Mouse (Mus musculus) myocyte (in vitro differentiated cells): ENCODE measurements around the gene Timm17b. TPM values are rescaled to one million over a fixed set of nuclear protein-coding genes. Genes with fewer than 3 reads are reported as not detected.

Source experiments
- H3K27me3 ChIP-seq: one replicate; pipeline ENCODE4 v1.6.1; 2011; ENCODE audit not compliant: control insufficient read depth, insufficient read depth, insufficient read length
- H3K36me3 ChIP-seq: one replicate; pipeline ENCODE4 v1.6.1; 2011; ENCODE audit not compliant: control insufficient read depth, insufficient read depth
- H3K4me2 ChIP-seq: one replicate; pipeline ENCODE4 v1.6.1; 2011; ENCODE audit warnings: low read depth, control low read depth
- H3K4me3 ChIP-seq: one replicate; pipeline ENCODE4 v1.5.1; 2011; ENCODE audit warnings: mild to moderate bottlenecking, control low read depth, moderate library complexity
- H3K79me2 ChIP-seq: one replicate; pipeline ENCODE4 v1.6.1; 2011; ENCODE audit not compliant: control insufficient read depth, insufficient read depth
- H3ac ChIP-seq: one replicate; pipeline ENCODE4 v1.6.1; 2011; ENCODE audit not compliant: control insufficient read depth, insufficient read length
- CEBPB ChIP-seq: IDR thresholded peaks from 2 replicates; pipeline ENCODE4 v1.6.1; 2011; ENCODE audit warnings: mild to moderate bottlenecking, moderate library complexity; ENCODE audit not compliant: poor library complexity, insufficient read depth, severe bottlenecking
- E2F4 ChIP-seq: IDR thresholded peaks from one replicate; pipeline ENCODE4 v1.6.1; 2011; ENCODE audit warnings: mild to moderate bottlenecking, control low read depth, moderate library complexity; ENCODE audit not compliant: insufficient read depth
- MAX ChIP-seq: IDR thresholded peaks from one replicate; pipeline ENCODE4 v1.6.1; 2011; ENCODE audit warnings: low read depth, mild to moderate bottlenecking, control low read depth
- MYOD1 ChIP-seq, 3 experiments: IDR thresholded peaks; one replicate each; pipeline ENCODE4 v1.6.1; 2011; ENCODE audit warnings: control low read depth in 2 of 3, low read depth in 2 of 3, mild to moderate bottlenecking in 2 of 3, moderate library complexity in 1 of 3; ENCODE audit not compliant: insufficient read length in 2 of 3, control insufficient read depth in 1 of 3
- MYOG ChIP-seq, 3 experiments: IDR thresholded peaks; one replicate each; pipeline ENCODE4 v1.6.1; 2011; ENCODE audit warnings: control low read depth in 2 of 3, low read depth in 2 of 3, mild to moderate bottlenecking in 2 of 3; ENCODE audit not compliant: insufficient read length in 2 of 3, control insufficient read depth in 1 of 3, insufficient read depth in 1 of 3
- POLR2A ChIP-seq: IDR thresholded peaks from one replicate; pipeline ENCODE4 v1.6.1; 2011; ENCODE audit warnings: low read depth, mild to moderate bottlenecking, control low read depth, moderate library complexity; ENCODE audit not compliant: insufficient read length
- POLR2AphosphoS2 ChIP-seq: IDR thresholded peaks from one replicate; pipeline ENCODE4 v1.6.1; 2011; ENCODE audit warnings: low read depth, control low read depth; ENCODE audit not compliant: insufficient read length
- REST ChIP-seq: IDR thresholded peaks from one replicate; pipeline ENCODE4 v1.6.1; 2011; ENCODE audit warnings: mild to moderate bottlenecking, control low read depth, moderate library complexity; ENCODE audit not compliant: insufficient read depth, insufficient read length
- SRF ChIP-seq: IDR thresholded peaks from one replicate; pipeline ENCODE4 v1.6.1; 2011; ENCODE audit warnings: low read depth; ENCODE audit not compliant: control insufficient read depth, insufficient read length
- TCF12 ChIP-seq: IDR thresholded peaks from one replicate; pipeline ENCODE4 v1.6.1; 2011; ENCODE audit warnings: mild to moderate bottlenecking, control low read depth; ENCODE audit not compliant: poor library complexity, insufficient read depth, severe bottlenecking
- TCF3 ChIP-seq: IDR thresholded peaks from one replicate; pipeline ENCODE4 v1.6.1; 2011; ENCODE audit warnings: low read depth, control low read depth; ENCODE audit not compliant: insufficient read length
- USF1 ChIP-seq: IDR thresholded peaks from one replicate; pipeline ENCODE4 v1.6.1; 2011; ENCODE audit warnings: low read depth, mild to moderate bottlenecking, control low read depth, moderate library complexity
- polyA plus RNA-seq: library from polyadenylated mRNA; unstranded; fragments of >200 nt; fragmentation: generic; extraction: Trizol; gene quantifications from one replicate; pipeline ENCODE4 v1.2.1, GENCODE M21; 2012; ENCODE audit warnings: missing spikeins

Gene Timm17b
- polyA plus RNA-seq, 1 experiment = 44.1 TPM

DNA sequence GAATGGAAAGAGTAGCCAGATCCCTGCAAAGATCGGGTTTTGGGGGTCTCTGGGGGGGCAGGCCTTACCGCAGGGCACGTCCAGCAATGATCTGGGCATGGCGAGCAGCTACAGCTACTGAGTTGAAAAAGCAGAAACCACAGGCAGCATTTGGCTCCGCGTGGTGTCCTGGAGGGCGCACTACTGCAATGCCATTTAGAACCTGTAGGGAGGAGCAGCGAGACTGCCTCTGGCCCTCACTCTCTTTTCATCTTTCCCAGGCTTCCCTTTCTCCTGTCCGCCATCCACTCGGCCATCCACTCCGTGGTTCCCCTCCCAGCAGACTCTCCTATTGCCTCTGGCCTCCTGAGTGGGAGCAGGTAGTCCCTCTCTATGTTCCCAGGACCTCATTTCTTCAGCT, 37.7 kb downstream of the Timm17b start:
- no peak for TF ChIP-seq CEBPB
- TF ChIP-seq MYOG (IDR thresholded peaks at IDR 0.05; ENCODE audit: control insufficient read depth in 1 of 3, insufficient read depth in 1 of 3, insufficient read length in 2 of 3, low read depth in 2 of 3) = no peak
- TF ChIP-seq TCF12 = no peak
- no peak for TF ChIP-seq USF1
- TF ChIP-seq TCF3 = no peak
- no peak for TF ChIP-seq REST
- no peak for TF ChIP-seq MAX
- no peak for TF ChIP-seq SRF
- TF ChIP-seq MYOD1 (IDR thresholded peaks at IDR 0.05; ENCODE audit: control insufficient read depth in 1 of 3, insufficient read length in 2 of 3, low read depth in 2 of 3) = no peak
- TF ChIP-seq E2F4 = no peak
- TF ChIP-seq POLR2A = no peak
- no peak for TF ChIP-seq POLR2AphosphoS2
- Histone ChIP-seq H3K27me3 (no peaks in the 10 kb centered on the region), H3K79me2 (no peaks in the 10 kb centered on the region), H3K4me2 (no peak overlapping the region), H3K4me3 (no peak overlapping the region), H3K36me3 (no peaks in the 10 kb centered on the region), H3ac (no peak overlapping the region)

DNA sequence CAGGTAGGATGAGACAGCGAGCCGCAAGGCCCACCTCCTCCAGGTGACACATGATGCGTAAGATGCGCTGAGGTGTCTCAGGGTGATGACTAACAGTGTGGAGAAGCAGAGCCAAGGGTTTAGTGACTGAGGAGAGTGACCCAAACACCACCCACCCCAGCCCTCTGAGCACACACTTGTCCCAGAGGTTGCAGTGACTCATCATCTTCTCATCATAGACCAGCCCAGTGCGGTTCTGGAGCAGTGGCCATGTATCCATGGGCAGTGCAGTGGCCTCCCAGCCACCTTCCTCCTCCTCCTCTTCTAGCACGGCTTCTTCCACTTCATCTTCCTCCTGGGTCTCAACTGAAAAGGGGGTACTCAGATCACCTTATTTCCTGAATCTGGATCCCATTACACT, 38.5 kb downstream of the Timm17b start:
- Histone ChIP-seq H3K4me2 (no peak overlapping the region), H3K27me3 (no peaks in the 10 kb centered on the region), H3ac (no peak overlapping the region), H3K36me3 (no peaks in the 10 kb centered on the region), H3K79me2 (no peaks in the 10 kb centered on the region), H3K4me3 (no peak overlapping the region)
- TF ChIP-seq E2F4 = no peak
- TF ChIP-seq CEBPB = no peak
- TF ChIP-seq REST = no peak
- no peak for TF ChIP-seq SRF
- no peak for TF ChIP-seq POLR2AphosphoS2
- TF ChIP-seq MYOD1 (IDR thresholded peaks at IDR 0.05; ENCODE audit: control insufficient read depth in 1 of 3, insufficient read length in 2 of 3, low read depth in 2 of 3) = no peak
- TF ChIP-seq MYOG (IDR thresholded peaks at IDR 0.05; ENCODE audit: control insufficient read depth in 1 of 3, insufficient read depth in 1 of 3, insufficient read length in 2 of 3, low read depth in 2 of 3) = no peak

GRCm38 (mm10) chrX:7945618-7946017, 46.5 kb downstream of the Timm17b start:
- TF ChIP-seq REST = no peak
- TF ChIP-seq MAX = no peak
- no peak for TF ChIP-seq POLR2A
- no peak for TF ChIP-seq TCF3
- no peak for TF ChIP-seq MYOG (IDR thresholded peaks at IDR 0.05; ENCODE audit: control insufficient read depth in 1 of 3, insufficient read depth in 1 of 3, insufficient read length in 2 of 3, low read depth in 2 of 3)

DNA sequence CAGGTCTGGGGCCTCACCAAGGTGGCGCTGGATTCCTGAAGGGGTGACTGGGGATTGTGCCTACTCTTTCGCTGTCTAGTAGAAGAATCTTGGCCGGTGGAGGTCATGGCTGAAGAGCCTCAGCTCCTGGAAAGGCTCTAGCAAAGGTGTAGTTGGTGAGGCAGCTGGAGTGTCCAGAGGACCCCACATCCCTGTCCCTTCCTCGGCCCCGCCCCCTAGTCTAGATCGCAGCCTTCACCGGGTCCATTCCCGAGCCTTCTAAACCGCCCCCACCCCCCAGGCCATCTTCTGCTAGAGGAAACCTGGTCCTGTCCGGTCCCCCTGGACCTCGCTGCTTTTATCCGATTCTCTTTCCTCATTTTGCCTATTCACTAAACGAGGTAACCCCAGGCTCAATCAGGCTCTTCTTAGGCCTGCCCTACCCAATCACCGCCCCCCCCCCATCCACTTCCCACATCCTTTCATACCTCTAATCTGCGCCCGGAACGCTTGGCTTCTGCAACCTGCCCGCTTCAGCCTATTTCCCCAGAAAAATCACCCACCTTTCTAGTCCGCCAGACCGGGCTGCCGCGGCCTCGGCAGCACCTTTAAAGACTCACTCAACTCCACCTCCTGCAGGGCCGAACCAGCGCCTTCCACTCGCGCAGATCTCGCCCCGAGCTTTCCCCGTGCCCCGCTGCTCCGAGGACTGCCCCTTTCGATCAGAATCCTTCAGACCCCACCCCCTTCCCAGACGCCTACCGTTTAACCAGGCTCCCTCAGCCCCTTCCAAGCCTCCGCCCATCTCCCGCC, 48.1 kb downstream of the Timm17b start, which contains the start of gene Hdac6:
Gene Hdac6, minus strand, starts transcription at position 782 of the 792 bp plus-strand sequence.
- no peak for TF ChIP-seq CEBPB
- TF ChIP-seq POLR2AphosphoS2 = peak; percentile 54
- TF ChIP-seq POLR2A = peak; percentile 65
- peak within 1 kb of the TSS; percentile 29 for H3K4me3 ChIP-seq

More at GRCm38 (mm10) chrX:7945618-7946017, 46.5 kb downstream of the Timm17b start:
- H3ac ChIP-seq = no peak overlapping the region
- H3K4me2 ChIP-seq = no peak overlapping the region
- H3K36me3 ChIP-seq = no peaks in the 10 kb centered on the region
- no peaks in the 10 kb centered on the region for H3K79me2 ChIP-seq
- H3K4me3 ChIP-seq = no peak overlapping the region
- H3K27me3 ChIP-seq = no peaks in the 10 kb centered on the region

DNA sequence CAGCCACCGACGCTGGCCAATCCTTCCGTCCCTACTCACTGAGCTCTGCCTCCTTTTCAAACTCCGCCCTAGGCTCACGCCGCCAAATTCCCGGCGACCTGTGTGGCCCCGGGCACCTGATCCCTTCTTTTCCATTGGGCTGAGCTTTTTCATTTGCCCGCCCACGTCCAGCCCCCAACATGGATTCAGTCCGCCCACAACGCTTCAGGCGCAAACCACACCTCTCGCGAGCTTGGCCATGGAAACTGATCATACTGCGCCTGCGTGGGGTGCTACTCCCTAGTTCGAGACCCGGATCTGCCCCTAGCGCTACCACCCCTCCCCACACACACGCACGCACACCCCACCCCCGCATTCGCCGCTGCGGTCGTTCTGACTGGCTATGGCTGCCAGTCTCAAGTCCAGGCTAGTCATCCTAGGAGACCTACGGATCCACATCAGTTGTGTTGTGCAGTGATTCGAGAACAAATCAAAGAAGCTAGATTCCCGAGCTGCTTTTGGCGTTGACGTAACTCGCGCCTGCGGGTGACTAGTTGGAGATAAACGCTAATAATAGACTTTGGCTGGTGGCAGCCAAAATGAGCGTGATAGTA, 48.8 kb downstream of the Timm17b start:
- TF ChIP-seq POLR2AphosphoS2 (no peak), USF1 (no peak), CEBPB (no peak), MYOG (IDR thresholded peaks at IDR 0.05; ENCODE audit: control insufficient read depth in 1 of 3, insufficient read depth in 1 of 3, insufficient read length in 2 of 3, low read depth in 2 of 3) (no peak), MYOD1 (IDR thresholded peaks at IDR 0.05; ENCODE audit: control insufficient read depth in 1 of 3, insufficient read length in 2 of 3, low read depth in 2 of 3) (no peak), POLR2A (no peak), TCF12 (no peak), TCF3 (no peak), MAX (no peak), SRF (no peak), REST (no peak), E2F4 (no peak)
- H3K36me3 ChIP-seq = no peaks in the 10 kb centered on the region
- H3K4me2 ChIP-seq = peak overlapping the region; percentile 69
- H3K79me2 ChIP-seq = no peaks in the 10 kb centered on the region
- H3K27me3 ChIP-seq = no peaks in the 10 kb centered on the region
- H3K4me3 ChIP-seq = peak overlapping the region; percentile 29
- no peak overlapping the region for H3ac ChIP-seq

More for the DNA sequence above, 48.1 kb downstream of the Timm17b start, which contains the start of gene Hdac6:
- no peaks in the 10 kb centered on the region for H3K36me3 ChIP-seq
- H3K4me2 ChIP-seq = peak within 1 kb of the TSS; percentile 69
- no peaks in the 10 kb centered on the region for H3K27me3 ChIP-seq
- no peaks in the 10 kb centered on the region for H3K79me2 ChIP-seq
- H3ac ChIP-seq = no peak within 1 kb of the TSS
